Mouse (Mus musculus): ENCODE data around the gene Ccl28. TPM values are rescaled to one million over a fixed set of nuclear protein-coding genes. Genes with fewer than 3 reads are reported as not detected.
"Not testable (repeated sequence)": the region's sequence is repeated elsewhere in the genome, so short reads cannot be mapped to it uniquely, and the experiment has no call there.

Ccl28 gene
- polyA plus RNA-seq, 1 experiment from 2014 or later: 0.37 TPM

DNA sequence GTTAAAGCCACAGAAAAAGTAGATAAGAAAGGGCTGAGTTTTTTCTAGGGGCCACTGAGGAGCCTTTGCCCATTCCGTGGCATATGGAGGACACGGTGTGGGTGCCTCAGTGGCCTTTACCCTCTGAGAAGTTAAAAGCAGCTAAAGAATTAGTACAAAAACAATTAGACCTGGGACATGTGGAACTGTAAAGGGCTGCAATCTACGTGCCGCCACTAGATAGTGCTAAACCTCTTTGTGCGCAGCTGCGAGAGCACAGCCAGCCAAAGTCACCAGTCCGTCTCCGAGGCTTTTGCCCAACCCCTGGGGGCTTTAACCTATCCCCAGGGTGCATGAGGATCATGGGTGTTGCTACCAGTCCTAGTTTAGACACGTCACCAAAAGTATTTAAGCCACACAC, 37.8 kb downstream of the Ccl28 start:
- not testable (repeated sequence) for H3K4me3 ChIP-seq (ENCODE audit: low read depth, low read length); H3K4me2 ChIP-seq (ENCODE audit: low read depth, low read length); H3K9ac ChIP-seq (replicated peaks; ENCODE audit: low read depth, low read length); H3K27ac ChIP-seq (ENCODE audit: low read depth, low read length); H3K36me3 ChIP-seq (ENCODE audit: control insufficient read depth, insufficient read depth, low read length); H3K27me3 ChIP-seq (ENCODE audit: control insufficient read depth, insufficient read depth, low read length); H3K4me1 ChIP-seq (ENCODE audit: control insufficient read depth, insufficient read depth, low read length); ATAC-seq (ENCODE audit: low read depth); H3K9me3 ChIP-seq (ENCODE audit: control insufficient read depth, low read length)
- 68% methylated on average over 4 of the region's 9 CpGs for whole genome bisulfite sequencing

DNA sequence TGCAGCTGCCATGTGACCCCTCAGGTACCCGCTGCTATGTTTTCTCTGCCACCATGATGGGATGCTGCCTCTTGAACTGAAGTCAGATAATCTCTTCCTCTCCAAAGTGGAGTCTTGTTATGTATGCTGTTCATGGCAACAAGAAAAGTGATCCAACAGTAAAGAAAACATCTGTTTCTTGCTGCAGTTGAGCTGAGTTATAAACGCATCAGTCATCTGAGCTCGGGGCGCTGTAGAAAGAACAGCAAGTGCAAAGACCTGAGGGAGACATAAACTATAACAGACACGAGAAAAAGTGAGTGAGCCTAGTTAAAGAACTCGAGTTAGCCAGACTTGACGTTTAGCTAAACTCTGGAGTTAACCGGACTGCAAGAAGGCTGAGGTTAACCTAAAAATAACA, 55.2 kb downstream of the Ccl28 start:
- ATAC-seq (ENCODE audit: low read depth): no peak
- WGBS: 68% methylated on average over 8 of the region's 8 CpGs

DNA sequence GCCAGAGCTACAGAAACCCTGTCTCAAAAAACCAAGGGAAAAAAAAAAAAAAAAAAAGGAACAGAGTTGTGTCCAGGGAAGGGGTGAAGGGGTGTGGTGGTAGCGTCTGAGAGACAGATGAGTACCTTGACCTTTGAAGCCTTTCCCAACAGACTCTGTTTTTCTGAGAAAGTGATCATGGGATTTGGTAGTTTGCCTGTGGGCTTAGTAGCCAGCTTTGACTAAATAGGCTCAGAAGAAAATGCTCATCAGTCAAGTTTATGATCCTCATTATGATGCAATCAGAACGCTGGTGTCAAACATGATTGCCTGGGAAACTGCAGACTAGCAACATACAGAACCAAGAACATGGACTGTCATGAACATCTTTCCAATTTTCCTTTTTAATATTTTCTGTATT, 56.1 kb downstream of the Ccl28 start:
- ATAC-seq (ENCODE audit: low read depth): no peak
- H3K9me3 ChIP-seq (ENCODE audit: control insufficient read depth, low read length): no peaks in the 10 kb centered on the region
- no peak overlapping the region for H3K4me3 ChIP-seq (ENCODE audit: low read depth, low read length)
- H3K9ac ChIP-seq (replicated peaks; ENCODE audit: low read depth, low read length): no peak overlapping the region
- 35% methylated on average over 2 of the region's 2 CpGs for WGBS
- H3K4me1 ChIP-seq (ENCODE audit: control insufficient read depth, insufficient read depth, low read length): no peaks in the 10 kb centered on the region
- H3K27ac ChIP-seq (ENCODE audit: low read depth, low read length): no peak overlapping the region
- no peaks in the 10 kb centered on the region for H3K27me3 ChIP-seq (ENCODE audit: control insufficient read depth, insufficient read depth, low read length)
- H3K4me2 ChIP-seq (ENCODE audit: low read depth, low read length): no peak overlapping the region
- no peaks in the 10 kb centered on the region for H3K36me3 ChIP-seq (ENCODE audit: control insufficient read depth, insufficient read depth, low read length)

More for the DNA sequence above, 55.2 kb downstream of the Ccl28 start:
- no peaks in the 10 kb centered on the region for H3K36me3 ChIP-seq (ENCODE audit: control insufficient read depth, insufficient read depth, low read length)
- H3K27ac ChIP-seq (ENCODE audit: low read depth, low read length): no peak overlapping the region
- H3K9ac ChIP-seq (replicated peaks; ENCODE audit: low read depth, low read length): no peak overlapping the region
- H3K4me3 ChIP-seq (ENCODE audit: low read depth, low read length): no peak overlapping the region
- no peak overlapping the region for H3K4me2 ChIP-seq (ENCODE audit: low read depth, low read length)
- H3K27me3 ChIP-seq (ENCODE audit: control insufficient read depth, insufficient read depth, low read length): no peaks in the 10 kb centered on the region
- H3K4me1 ChIP-seq (ENCODE audit: control insufficient read depth, insufficient read depth, low read length): no peaks in the 10 kb centered on the region
- H3K9me3 ChIP-seq (ENCODE audit: control insufficient read depth, low read length): no peaks in the 10 kb centered on the region

DNA sequence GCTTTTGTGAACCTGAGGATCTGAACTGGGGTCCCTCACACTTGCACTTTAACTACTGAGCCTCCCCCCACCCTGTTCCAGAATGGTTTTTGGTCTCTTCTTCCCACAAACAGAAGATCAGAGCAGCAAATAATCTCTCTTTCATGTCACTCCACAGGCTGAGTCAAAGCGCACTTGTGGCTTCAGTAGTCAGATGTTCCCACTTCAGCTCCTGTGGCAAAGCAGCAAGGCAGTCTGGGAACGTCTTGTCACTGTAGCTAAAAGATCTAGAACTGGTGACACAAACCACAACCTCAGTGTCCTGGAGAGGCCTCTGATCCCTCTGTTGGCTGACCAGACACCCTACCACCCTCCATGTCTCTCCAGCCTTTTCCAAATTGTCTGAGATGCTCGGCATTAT, 57.5 kb downstream of the Ccl28 start:
- no peak for ATAC-seq (ENCODE audit: low read depth)
- 79% methylated on average over 3 of the region's 3 CpGs for WGBS
- Histone ChIP-seq H3K36me3 (ENCODE audit: control insufficient read depth, insufficient read depth, low read length) (no peaks in the 10 kb centered on the region), H3K27ac (ENCODE audit: low read depth, low read length) (no peak overlapping the region), H3K27me3 (ENCODE audit: control insufficient read depth, insufficient read depth, low read length) (no peaks in the 10 kb centered on the region), H3K4me3 (ENCODE audit: low read depth, low read length) (no peak overlapping the region), H3K4me1 (ENCODE audit: control insufficient read depth, insufficient read depth, low read length) (no peaks in the 10 kb centered on the region), H3K9ac (replicated peaks; ENCODE audit: low read depth, low read length) (no peak overlapping the region), H3K9me3 (ENCODE audit: control insufficient read depth, low read length) (no peaks in the 10 kb centered on the region), H3K4me2 (ENCODE audit: low read depth, low read length) (no peak overlapping the region)

DNA sequence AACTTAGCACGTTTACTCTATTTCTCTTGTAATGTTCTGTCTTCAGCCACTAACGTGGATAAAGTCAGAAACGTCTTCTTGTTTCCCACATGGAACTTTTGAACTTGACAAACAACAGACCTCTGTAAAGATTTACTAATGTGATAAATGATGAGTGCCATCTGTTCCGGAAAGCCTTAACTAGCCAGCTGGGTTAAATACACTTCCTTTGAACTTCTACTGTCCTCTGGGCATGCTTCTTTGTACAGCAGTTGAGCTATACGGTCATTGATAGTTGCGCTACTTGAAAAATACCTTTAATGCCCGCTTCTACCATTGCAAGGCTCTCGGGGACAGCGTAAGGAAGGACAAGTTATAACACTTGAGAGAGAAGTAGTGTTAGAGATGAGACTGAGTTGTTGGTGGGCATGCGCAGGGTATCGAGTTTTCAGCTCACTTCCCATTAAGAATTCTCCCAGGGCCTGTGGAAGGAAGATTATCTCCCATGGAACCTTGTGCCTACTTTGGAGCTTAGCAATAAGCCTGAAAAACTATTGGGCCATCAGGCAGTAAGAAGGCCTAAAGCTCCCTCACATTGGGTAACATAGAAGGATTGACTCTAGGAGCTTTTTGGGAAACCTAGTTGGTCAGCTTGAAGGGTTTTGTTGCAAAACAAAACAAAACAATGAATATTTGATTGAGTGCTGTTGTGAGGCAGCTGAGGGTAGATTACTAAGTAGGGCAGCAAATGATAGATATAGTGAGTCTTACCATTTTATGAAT, 61.0 kb downstream of the Ccl28 start:
- Histone ChIP-seq H3K36me3 (ENCODE audit: control insufficient read depth, insufficient read depth, low read length) (no peaks in the 10 kb centered on the region), H3K4me1 (ENCODE audit: control insufficient read depth, insufficient read depth, low read length) (no peaks in the 10 kb centered on the region), H3K4me3 (ENCODE audit: low read depth, low read length) (no peak overlapping the region), H3K27ac (ENCODE audit: low read depth, low read length) (no peak overlapping the region), H3K9ac (replicated peaks; ENCODE audit: low read depth, low read length) (no peak overlapping the region), H3K4me2 (ENCODE audit: low read depth, low read length) (no peak overlapping the region), H3K27me3 (ENCODE audit: control insufficient read depth, insufficient read depth, low read length) (no peaks in the 10 kb centered on the region), H3K9me3 (ENCODE audit: control insufficient read depth, low read length) (no peaks in the 10 kb centered on the region)
- WGBS: 67% methylated on average over 11 of the region's 11 CpGs
- ATAC-seq (ENCODE audit: low read depth): no peak

DNA sequence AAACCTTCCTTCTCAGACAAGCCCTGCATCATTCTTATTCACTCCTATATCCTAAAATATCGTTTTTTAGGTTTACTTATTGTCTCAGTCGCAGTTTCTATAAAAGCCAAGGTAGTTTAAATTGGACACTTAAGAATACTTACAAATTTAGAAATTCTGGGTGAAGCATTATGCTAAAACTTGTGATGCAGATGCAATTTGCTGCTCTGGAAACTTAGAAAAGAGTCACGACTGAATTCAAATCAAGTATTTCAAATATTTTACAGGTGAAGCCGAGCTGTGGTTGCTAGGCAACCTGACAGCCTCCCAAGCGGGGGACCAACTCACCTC, 66.1 kb downstream of the Ccl28 start:
- 6% methylated on average over 5 of the region's 5 CpGs for WGBS
- Histone ChIP-seq H3K27ac (ENCODE audit: low read depth, low read length) (peak overlapping the region; percentile 60; the same call in 1 of the 2 replicates), H3K27me3 (ENCODE audit: control insufficient read depth, insufficient read depth, low read length) (no peaks in the 10 kb centered on the region), H3K36me3 (ENCODE audit: control insufficient read depth, insufficient read depth, low read length) (no peaks in the 10 kb centered on the region), H3K4me1 (ENCODE audit: control insufficient read depth, insufficient read depth, low read length) (peaks cover 3% of the 10 kb centered on the region; the same call in 1 of the 2 replicates), H3K9me3 (ENCODE audit: control insufficient read depth, low read length) (no peaks in the 10 kb centered on the region), H3K4me2 (ENCODE audit: low read depth, low read length) (peak overlapping the region; percentile 46), H3K4me3 (ENCODE audit: low read depth, low read length) (peak overlapping the region; percentile 39), H3K9ac (replicated peaks; ENCODE audit: low read depth, low read length) (no peak overlapping the region)
- no peak for ATAC-seq (ENCODE audit: low read depth)

DNA sequence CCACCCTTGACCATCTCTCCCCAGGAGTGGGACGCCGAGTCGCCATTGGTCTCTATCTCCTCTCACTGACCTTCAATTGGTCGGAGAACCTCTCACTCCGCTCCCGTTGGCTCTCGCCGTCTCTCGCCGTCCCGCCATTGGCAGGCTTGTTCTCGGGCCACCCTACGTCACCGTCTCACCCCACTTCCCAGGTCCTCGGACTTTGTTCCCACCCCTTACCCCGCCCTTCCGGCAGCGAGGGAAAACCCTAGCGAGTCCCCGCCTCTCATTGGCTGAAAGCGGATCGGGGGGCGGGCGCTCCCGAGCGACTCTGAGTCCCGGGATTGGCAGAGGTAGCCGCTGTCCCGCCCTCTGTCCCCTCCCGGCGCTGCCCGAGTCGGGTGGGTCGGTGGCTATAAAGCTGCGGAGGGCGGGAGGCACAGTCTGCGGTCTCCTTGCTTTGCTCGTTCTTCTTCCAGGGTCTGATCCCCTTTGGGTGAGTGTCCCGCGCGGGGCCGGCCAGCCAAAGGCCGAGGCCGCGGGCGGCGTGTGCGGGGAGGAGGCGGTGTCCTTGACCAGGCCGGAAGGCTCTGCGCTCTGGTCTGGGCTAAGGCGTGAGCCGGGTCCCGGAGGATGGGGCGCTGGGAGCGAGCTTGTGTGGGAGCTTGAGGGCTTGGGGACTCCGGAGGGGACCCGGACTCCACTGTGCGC, 66.6 kb downstream of the Ccl28 start, which contains the start of gene Hmgcs1:
TSS of gene Hmgcs1 (plus strand) at position 341 of the 690 bp plus-strand sequence.
- WGBS: under 1% methylated on average over 53 of the region's 59 CpGs
- peak within 1 kb of the TSS; percentile 86 for H3K4me2 ChIP-seq (ENCODE audit: low read depth, low read length)

DNA sequence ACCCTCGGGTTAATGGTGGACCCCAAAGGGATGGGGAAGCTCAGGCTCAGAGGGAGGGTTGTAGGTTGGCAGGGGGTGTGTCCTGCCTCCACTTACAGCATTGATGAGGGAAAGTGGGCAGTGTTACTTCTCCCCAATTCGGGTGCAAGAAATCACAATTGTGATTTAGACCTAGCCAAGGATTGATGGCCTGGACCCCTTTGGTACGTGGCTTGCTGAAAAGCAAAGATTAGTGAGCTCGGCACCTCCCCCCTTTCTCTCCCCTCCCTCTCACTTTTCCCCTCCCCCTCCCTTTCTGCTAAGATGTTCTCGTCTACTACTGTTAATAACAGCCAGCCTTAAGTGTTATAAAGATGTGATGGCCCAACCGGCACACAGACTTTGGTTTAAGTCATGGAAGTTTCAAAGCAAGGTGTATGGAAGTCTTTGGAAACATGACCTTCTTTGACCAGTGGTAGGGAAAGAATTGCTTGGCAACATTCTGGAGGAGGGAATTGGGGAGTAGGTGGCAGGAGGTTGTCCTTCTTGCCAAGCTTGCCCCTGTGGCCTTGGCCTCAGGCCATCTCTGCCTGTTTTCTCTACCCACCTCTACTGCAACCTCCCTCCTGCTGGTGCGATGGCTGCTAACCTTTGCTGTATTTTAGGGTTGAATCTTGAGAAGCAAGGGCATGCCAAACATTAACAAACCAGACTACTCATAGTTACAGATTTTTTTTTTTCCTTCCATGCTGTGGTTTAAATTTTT, 67.4 kb downstream of the Ccl28 start:
- Histone ChIP-seq H3K4me2 (ENCODE audit: low read depth, low read length) (peak overlapping the region; percentile 86), H3K4me1 (ENCODE audit: control insufficient read depth, insufficient read depth, low read length) (peaks cover 8% of the 10 kb centered on the region; the same call in 1 of the 2 replicates)
- WGBS: 2% methylated on average over 7 of the region's 7 CpGs

More for the DNA sequence above, 66.6 kb downstream of the Ccl28 start, which contains the start of gene Hmgcs1:
- peak; percentile 98 for ATAC-seq (ENCODE audit: low read depth)
- Histone ChIP-seq H3K4me1 (ENCODE audit: control insufficient read depth, insufficient read depth, low read length) (peaks cover 3% of the 10 kb centered on the region; the same call in 1 of the 2 replicates), H3K9me3 (ENCODE audit: control insufficient read depth, low read length) (no peaks in the 10 kb centered on the region), H3K36me3 (ENCODE audit: control insufficient read depth, insufficient read depth, low read length) (no peaks in the 10 kb centered on the region), H3K9ac (replicated peaks; ENCODE audit: low read depth, low read length) (peak within 1 kb of the TSS; percentile 89), H3K4me3 (ENCODE audit: low read depth, low read length) (peak within 1 kb of the TSS; percentile 82), H3K27me3 (ENCODE audit: control insufficient read depth, insufficient read depth, low read length) (no peaks in the 10 kb centered on the region), H3K27ac (ENCODE audit: low read depth, low read length) (peak within 1 kb of the TSS; percentile 96)

More for the DNA sequence above, 67.4 kb downstream of the Ccl28 start:
- H3K36me3 ChIP-seq (ENCODE audit: control insufficient read depth, insufficient read depth, low read length): no peaks in the 10 kb centered on the region
- peak overlapping the region; percentile 82 for H3K4me3 ChIP-seq (ENCODE audit: low read depth, low read length)
- peak overlapping the region; percentile 89 for H3K9ac ChIP-seq (replicated peaks; ENCODE audit: low read depth, low read length)
- ATAC-seq (ENCODE audit: low read depth): no peak
- peak overlapping the region; percentile 96 for H3K27ac ChIP-seq (ENCODE audit: low read depth, low read length)
- H3K9me3 ChIP-seq (ENCODE audit: control insufficient read depth, low read length): no peaks in the 10 kb centered on the region
- no peaks in the 10 kb centered on the region for H3K27me3 ChIP-seq (ENCODE audit: control insufficient read depth, insufficient read depth, low read length)

Data from neural tube, embryonic 14.5 days (tissue).